Mouse (Mus musculus): ENCODE measurements around the gene Ryk. TPM values are rescaled to one million over a fixed set of nuclear protein-coding genes. Genes with fewer than 3 reads are reported as not detected.

Gene Ryk
- polyA plus RNA-seq, 1 experiment from 2014 or later = 4.7 TPM

- TF ChIP-seq CTCF (IDR thresholded peaks at IDR 0.05; ENCODE audit: low read depth) = no peak
- no peak for TF ChIP-seq EP300 (IDR thresholded peaks at IDR 0.05; ENCODE audit: low read depth)
- WGBS (ENCODE audit: insufficient replicate concordance) = 68% methylated on average over 13 of the region's 13 CpGs
- no peak for ATAC-seq
Observed at GRCm38 (mm10) chr9:102852076-102853022, 17.6 kb downstream of the Ryk start.

GRCm38 (mm10) chr9:102857856-102858255 lies 23.1 kb downstream of the Ryk start:
- Histone ChIP-seq H3K4me3 (ENCODE audit: low read depth, low read length) (no peak overlapping the region), H3K27me3 (ENCODE audit: insufficient read depth, low read length) (no peaks in the 10 kb centered on the region), H3K9me3 (ENCODE audit: low read length) (no peaks in the 10 kb centered on the region), H3K36me3 (replicated peaks; ENCODE audit: insufficient read depth, low read length) (no peaks in the 10 kb centered on the region), H3K27ac (ENCODE audit: low read depth) (no peak overlapping the region), H3K4me2 (ENCODE audit: low read depth, low read length) (no peak overlapping the region), H3K4me1 (ENCODE audit: insufficient read depth) (peaks cover 11% of the 10 kb centered on the region), H3K9ac (replicated peaks) (no peak overlapping the region)
- WGBS (ENCODE audit: insufficient replicate concordance) = 79% methylated on average over 2 of the region's 2 CpGs
- TF ChIP-seq CTCF (IDR thresholded peaks at IDR 0.05; ENCODE audit: low read depth) = no peak
- TF ChIP-seq EP300 (IDR thresholded peaks at IDR 0.05; ENCODE audit: low read depth) = no peak
- ATAC-seq = no peak
- no peak for DNase-seq

More at GRCm38 (mm10) chr9:102852076-102853022, 17.6 kb downstream of the Ryk start:
- no peak overlapping the region for H3K9ac ChIP-seq (replicated peaks)
- no peak overlapping the region for H3K27ac ChIP-seq (ENCODE audit: low read depth)
- H3K4me1 ChIP-seq (ENCODE audit: insufficient read depth) = peaks cover 13% of the 10 kb centered on the region
- no peaks in the 10 kb centered on the region for H3K9me3 ChIP-seq (ENCODE audit: low read length)
- H3K4me2 ChIP-seq (ENCODE audit: low read depth, low read length) = no peak overlapping the region
- H3K36me3 ChIP-seq (replicated peaks; ENCODE audit: insufficient read depth, low read length) = no peaks in the 10 kb centered on the region
- H3K4me3 ChIP-seq (ENCODE audit: low read depth, low read length) = no peak overlapping the region
- H3K27me3 ChIP-seq (ENCODE audit: insufficient read depth, low read length) = no peaks in the 10 kb centered on the region
- DNase-seq = no peak

- ATAC-seq = no peak
Observed at GRCm38 (mm10) chr9:102858283-102858682, 23.6 kb downstream of the Ryk start.

GRCm38 (mm10) chr9:102859399-102859798 lies 24.7 kb downstream of the Ryk start:
- peaks cover 11% of the 10 kb centered on the region for H3K4me1 ChIP-seq (ENCODE audit: insufficient read depth)
- H3K4me2 ChIP-seq (ENCODE audit: low read depth, low read length) = no peak overlapping the region
- H3K9ac ChIP-seq (replicated peaks) = no peak overlapping the region
- ATAC-seq (no peak), DNase-seq (no peak)
- H3K4me3 ChIP-seq (ENCODE audit: low read depth, low read length) = no peak overlapping the region
- no peaks in the 10 kb centered on the region for H3K36me3 ChIP-seq (replicated peaks; ENCODE audit: insufficient read depth, low read length)
- no peaks in the 10 kb centered on the region for H3K27me3 ChIP-seq (ENCODE audit: insufficient read depth, low read length)
- WGBS (ENCODE audit: insufficient replicate concordance) = 84% methylated on average over 5 of the region's 5 CpGs
- no peaks in the 10 kb centered on the region for H3K9me3 ChIP-seq (ENCODE audit: low read length)
- TF ChIP-seq CTCF (IDR thresholded peaks at IDR 0.05; ENCODE audit: low read depth) (no peak), EP300 (IDR thresholded peaks at IDR 0.05; ENCODE audit: low read depth) (no peak)
- H3K27ac ChIP-seq (ENCODE audit: low read depth) = no peak overlapping the region

More at GRCm38 (mm10) chr9:102858283-102858682, 23.6 kb downstream of the Ryk start:
- TF ChIP-seq CTCF (IDR thresholded peaks at IDR 0.05; ENCODE audit: low read depth) (no peak), EP300 (IDR thresholded peaks at IDR 0.05; ENCODE audit: low read depth) (no peak)
- no peak for DNase-seq
- Histone ChIP-seq H3K9ac (replicated peaks) (no peak overlapping the region), H3K4me3 (ENCODE audit: low read depth, low read length) (no peak overlapping the region), H3K36me3 (replicated peaks; ENCODE audit: insufficient read depth, low read length) (no peaks in the 10 kb centered on the region), H3K4me1 (ENCODE audit: insufficient read depth) (peaks cover 11% of the 10 kb centered on the region), H3K9me3 (ENCODE audit: low read length) (no peaks in the 10 kb centered on the region), H3K27ac (ENCODE audit: low read depth) (no peak overlapping the region), H3K4me2 (ENCODE audit: low read depth, low read length) (no peak overlapping the region), H3K27me3 (ENCODE audit: insufficient read depth, low read length) (no peaks in the 10 kb centered on the region)
- 92% methylated on average over 5 of the region's 5 CpGs for WGBS (ENCODE audit: insufficient replicate concordance)

GRCm38 (mm10) chr9:102859963-102860362 lies 25.2 kb downstream of the Ryk start:
- Histone ChIP-seq H3K36me3 (replicated peaks; ENCODE audit: insufficient read depth, low read length) (no peaks in the 10 kb centered on the region), H3K9me3 (ENCODE audit: low read length) (no peaks in the 10 kb centered on the region), H3K4me1 (ENCODE audit: insufficient read depth) (peaks cover 11% of the 10 kb centered on the region), H3K4me3 (ENCODE audit: low read depth, low read length) (no peak overlapping the region), H3K4me2 (ENCODE audit: low read depth, low read length) (no peak overlapping the region), H3K27me3 (ENCODE audit: insufficient read depth, low read length) (no peaks in the 10 kb centered on the region), H3K9ac (replicated peaks) (no peak overlapping the region), H3K27ac (ENCODE audit: low read depth) (no peak overlapping the region)
- ATAC-seq (peak; percentile 20; the same call in 1 of the 2 replicates), DNase-seq (no peak)
- 44% methylated on average over 10 of the region's 10 CpGs for WGBS (ENCODE audit: insufficient replicate concordance)
- no peak for TF ChIP-seq CTCF (IDR thresholded peaks at IDR 0.05; ENCODE audit: low read depth)
- TF ChIP-seq EP300 (IDR thresholded peaks at IDR 0.05; ENCODE audit: low read depth) = no peak

GRCm38 (mm10) chr9:102860802-102861469 lies 26.2 kb downstream of the Ryk start:
- 43% methylated on average over 7 of the region's 7 CpGs for WGBS (ENCODE audit: insufficient replicate concordance)
- Histone ChIP-seq H3K9me3 (ENCODE audit: low read length) (no peaks in the 10 kb centered on the region), H3K4me3 (ENCODE audit: low read depth, low read length) (no peak overlapping the region), H3K4me2 (ENCODE audit: low read depth, low read length) (no peak overlapping the region), H3K27me3 (ENCODE audit: insufficient read depth, low read length) (no peaks in the 10 kb centered on the region), H3K27ac (ENCODE audit: low read depth) (peak overlapping the region; percentile 35; the same call in 1 of the 2 replicates), H3K36me3 (replicated peaks; ENCODE audit: insufficient read depth, low read length) (no peaks in the 10 kb centered on the region), H3K4me1 (ENCODE audit: insufficient read depth) (peaks cover 11% of the 10 kb centered on the region), H3K9ac (replicated peaks) (no peak overlapping the region)
- TF ChIP-seq CTCF (IDR thresholded peaks at IDR 0.05; ENCODE audit: low read depth) (no peak), EP300 (IDR thresholded peaks at IDR 0.05; ENCODE audit: low read depth) (no peak)
- ATAC-seq = no peak
- DNase-seq = no peak
